Mouse (Mus musculus): ENCODE measurements around the gene St5.

St5 gene

GRCm38 (mm10) chr7:109528356-109528755 is 175.0 kb downstream of the St5 start:
- DNase-seq (ENCODE audit: low spot score in 2 of 2): peak in 1 of 2 experiments; percentile 38

- no peak for DNase-seq (ENCODE audit: low spot score in 2 of 2)
Measured at GRCm38 (mm10) chr7:109527536-109527935, 175.9 kb downstream of the St5 start.

- no peak for DNase-seq (ENCODE audit: low spot score in 2 of 2)
Measured at GRCm38 (mm10) chr7:109525740-109526663, 177.4 kb downstream of the St5 start.

- DNase-seq (ENCODE audit: low spot score in 2 of 2): no peak
Measured at GRCm38 (mm10) chr7:109524763-109525162, 178.6 kb downstream of the St5 start.

GRCm38 (mm10) chr7:109524442-109524744 is 179.0 kb downstream of the St5 start:
- no peak for DNase-seq (ENCODE audit: low spot score in 2 of 2)

- no peak for DNase-seq (ENCODE audit: low spot score in 2 of 2)
Measured at GRCm38 (mm10) chr7:109523741-109524441, 179.5 kb downstream of the St5 start.

- DNase-seq (ENCODE audit: low spot score in 2 of 2): no peak
Measured at GRCm38 (mm10) chr7:109523304-109523703, 180.1 kb downstream of the St5 start.

GRCm38 (mm10) chr7:109522084-109522483 is 181.3 kb downstream of the St5 start:
- no peak for DNase-seq (ENCODE audit: low spot score in 2 of 2)

- no peak for DNase-seq (ENCODE audit: low spot score in 2 of 2)
Measured at GRCm38 (mm10) chr7:109519936-109520335, 183.5 kb downstream of the St5 start.

- DNase-seq (ENCODE audit: low spot score in 2 of 2): peak; percentile 99
Measured at GRCm38 (mm10) chr7:109518838-109519696, 184.3 kb downstream of the St5 start, which contains the start of gene Rpl27a. Gene Rpl27a, plus strand, starts transcription at chr7:109519147.

- peak in 1 of 2 experiments; percentile 55 for DNase-seq (ENCODE audit: low spot score in 2 of 2)
Measured at GRCm38 (mm10) chr7:109518036-109518681, 185.2 kb downstream of the St5 start.

GRCm38 (mm10) chr7:109516500-109516899 is 186.9 kb downstream of the St5 start:
- peak in 1 of 2 experiments; percentile 55 for DNase-seq (ENCODE audit: low spot score in 2 of 2)

GRCm38 (mm10) chr7:109511838-109512237 is 191.6 kb downstream of the St5 start:
- no peak for DNase-seq (ENCODE audit: low spot score in 2 of 2)

- no peak for DNase-seq (ENCODE audit: low spot score in 2 of 2)
Measured at GRCm38 (mm10) chr7:109510799-109511198, 192.6 kb downstream of the St5 start.

- no peak for DNase-seq (ENCODE audit: low spot score in 2 of 2)
Measured at GRCm38 (mm10) chr7:109508034-109508433, 195.4 kb downstream of the St5 start, which contains the start of gene Trim66. Gene Trim66, minus strand, starts transcription at chr7:109508134.

GRCm38 (mm10) chr7:109507572-109507971 is 195.8 kb downstream of the St5 start:
- no peak for DNase-seq (ENCODE audit: low spot score in 2 of 2)

- no peak for DNase-seq (ENCODE audit: low spot score in 2 of 2)
Measured at GRCm38 (mm10) chr7:109507119-109507518, 196.3 kb downstream of the St5 start.

- no peak for DNase-seq (ENCODE audit: low spot score in 2 of 2)
Measured at GRCm38 (mm10) chr7:109497507-109497906, 205.9 kb downstream of the St5 start.

GRCm38 (mm10) chr7:109493319-109494316 is 209.8 kb downstream of the St5 start:
- DNase-seq (ENCODE audit: low spot score in 2 of 2): no peak
